Mouse (Mus musculus) hindbrain, postnatal 0 days (tissue): Measurements from ENCODE around the gene Cchcr1. TPM values are rescaled to one million over a fixed set of nuclear protein-coding genes. Genes with fewer than 3 reads are reported as not detected.

Experiments used
- ATAC-seq: fragments of 200-750 bp; cut with Nextera tagmentation; 2 replicates; pipeline ENCODE4 v1.8.0; 2017; ENCODE audit warnings: mild to moderate bottlenecking, moderate TSS enrichment, moderate library complexity
- DNase-seq: peaks from one replicate; pipeline ENCODE4 v3.0.0-alpha.2; 2015; ENCODE audit warnings: low spot score
- H3K27ac ChIP-seq: fragments of 300-500 bp; sonication (generic); 2 replicates; pipeline ENCODE4 v1.5.1; 2014; ENCODE audit warnings: mild to moderate bottlenecking
- H3K27me3 ChIP-seq: fragments of 300-500 bp; sonication (generic); 2 replicates; pipeline ENCODE4 v1.6.1; 2014; ENCODE audit warnings: low read length, mixed read lengths; ENCODE audit not compliant: insufficient read depth
- H3K36me3 ChIP-seq: fragments of 300-500 bp; sonication (generic); 2 replicates; pipeline ENCODE4 v1.6.1; 2014; ENCODE audit warnings: low read length, mixed read lengths; ENCODE audit not compliant: insufficient read depth
- H3K4me1 ChIP-seq: fragments of 300-500 bp; sonication (generic); 2 replicates; pipeline ENCODE4 v1.6.1; 2014; ENCODE audit warnings: antibody characterized with exemption, low read length, mixed read lengths; ENCODE audit not compliant: insufficient read depth
- H3K4me2 ChIP-seq: fragments of 300-500 bp; sonication (generic); 2 replicates; pipeline ENCODE4 v1.6.1; 2014; ENCODE audit warnings: low read depth, mild to moderate bottlenecking, low read length, moderate library complexity, mixed read lengths
- H3K4me3 ChIP-seq: fragments of 300-500 bp; sonication (generic); 2 replicates; pipeline ENCODE4 v1.5.1; 2014; ENCODE audit warnings: low read length
- H3K9ac ChIP-seq: fragments of 300-500 bp; sonication (generic); replicated peaks from 2 replicates; pipeline ENCODE4 v1.6.1; 2014; ENCODE audit warnings: mild to moderate bottlenecking, low read length, moderate library complexity, mixed read lengths
- H3K9me3 ChIP-seq: fragments of 300-500 bp; sonication (generic); 2 replicates; pipeline ENCODE4 v1.6.1; 2016; ENCODE audit warnings: low read length, mixed read lengths
- CTCF ChIP-seq: IDR thresholded peaks from 2 replicates; pipeline ENCODE4 v1.5.1; 2016; ENCODE audit warnings: antibody characterized with exemption, control low read depth, low read depth
- WGBS: fragments of 180-500 bp; shearing (Covaris S2); extraction: QIAGEN DNeasy Blood & Tissue Kit; methylation state at CpG from one replicate; pipeline ENCODE4 v1.1.7; 2014; 5-methylcytosine and 5-hydroxymethylcytosine counted together
- polyA plus RNA-seq: library from polyadenylated mRNA; unstranded; fragments of >200 nt; fragmentation: Nextera tagmentation; extraction: Ambion mirVana; gene quantifications from 2 replicates; pipeline ENCODE4 v1.2.1, GENCODE M21; 2015
- total RNA-seq: library from RNA; depleted of rRNA; stranded (reverse); fragments of >200 nt; gene quantifications from 2 replicates; pipeline ENCODE4 v1.2.3, GENCODE M21; 2014; rRNA removed

Cchcr1 gene
- total and polyA plus RNA-seq, 2 experiments from 2014 or later = 4.5 to 5.5 TPM

DNA sequence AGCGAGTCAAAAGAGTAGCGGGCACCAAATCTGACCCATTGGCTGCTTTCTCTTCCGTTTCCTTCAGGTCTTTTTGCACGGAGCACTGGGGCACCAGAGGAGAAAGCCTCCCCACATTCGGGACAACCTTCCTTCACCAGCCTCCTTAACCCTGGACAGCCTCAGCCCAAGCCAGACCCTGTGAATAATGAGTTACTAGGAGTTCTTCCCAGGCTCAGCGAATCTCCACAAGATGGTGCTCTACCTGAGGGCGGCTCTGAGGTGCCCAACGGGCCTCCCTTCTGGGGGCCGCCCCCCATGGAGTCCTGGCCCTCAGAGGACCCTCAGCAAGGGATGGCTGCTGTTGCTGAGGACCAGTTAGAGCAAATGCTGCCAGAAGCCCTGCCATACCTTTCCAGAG, 50.9 kb downstream of the Cchcr1 start:
- H3K9ac ChIP-seq = no peak overlapping the region
- DNase-seq (no peak), ATAC-seq (no peak)
- H3K9me3 ChIP-seq = no peaks in the 10 kb centered on the region
- no peak for TF ChIP-seq CTCF
- no peak overlapping the region for H3K4me2 ChIP-seq
- no peaks in the 10 kb centered on the region for H3K27me3 ChIP-seq
- no peaks in the 10 kb centered on the region for H3K36me3 ChIP-seq
- H3K27ac ChIP-seq = no peak overlapping the region
- H3K4me3 ChIP-seq = no peak overlapping the region
- WGBS = 25% methylated on average over 9 of the region's 9 CpGs
- no peaks in the 10 kb centered on the region for H3K4me1 ChIP-seq

DNA sequence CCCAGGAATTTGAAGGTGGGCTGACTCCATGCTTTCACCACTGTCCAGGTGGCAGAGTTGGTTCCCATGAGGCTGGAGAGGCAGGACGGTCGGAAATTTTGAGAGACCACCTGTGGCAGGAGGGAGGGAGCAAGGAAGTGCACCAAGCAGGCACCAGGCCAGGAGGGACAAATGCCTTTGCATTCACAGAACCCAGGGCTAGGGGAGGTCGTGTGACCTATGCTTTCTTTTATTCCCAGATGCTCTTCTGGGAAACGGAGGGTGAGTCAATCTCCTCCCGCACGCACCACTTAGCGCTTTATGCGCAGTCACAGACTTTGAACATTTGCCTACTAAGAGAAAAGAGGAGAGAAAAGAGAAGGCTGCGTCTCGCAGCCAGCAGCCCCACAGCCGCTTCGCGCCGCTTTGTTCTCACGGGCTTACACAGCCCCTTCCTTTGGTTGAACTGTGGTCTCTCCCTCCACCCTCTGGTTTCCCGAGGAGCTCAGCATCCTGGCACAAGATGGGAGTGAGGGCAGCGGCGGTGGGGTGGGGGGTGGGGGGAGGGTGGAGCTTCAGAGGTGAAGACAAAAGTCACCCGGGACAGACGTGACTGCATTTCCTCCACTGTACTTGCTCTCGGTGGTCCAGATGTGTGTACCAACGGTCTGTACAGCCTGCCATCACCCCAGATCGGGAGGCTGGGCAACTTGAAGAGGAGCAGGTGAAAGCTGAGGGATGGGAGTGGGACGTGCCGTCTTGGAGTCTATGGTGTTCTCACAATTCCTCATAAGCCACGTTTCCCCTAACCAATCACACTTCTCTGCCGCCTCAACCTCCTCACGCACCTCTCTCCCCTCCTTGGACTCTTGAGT, 52.4 kb downstream of the Cchcr1 start:
- TF ChIP-seq CTCF = no peak

DNA sequence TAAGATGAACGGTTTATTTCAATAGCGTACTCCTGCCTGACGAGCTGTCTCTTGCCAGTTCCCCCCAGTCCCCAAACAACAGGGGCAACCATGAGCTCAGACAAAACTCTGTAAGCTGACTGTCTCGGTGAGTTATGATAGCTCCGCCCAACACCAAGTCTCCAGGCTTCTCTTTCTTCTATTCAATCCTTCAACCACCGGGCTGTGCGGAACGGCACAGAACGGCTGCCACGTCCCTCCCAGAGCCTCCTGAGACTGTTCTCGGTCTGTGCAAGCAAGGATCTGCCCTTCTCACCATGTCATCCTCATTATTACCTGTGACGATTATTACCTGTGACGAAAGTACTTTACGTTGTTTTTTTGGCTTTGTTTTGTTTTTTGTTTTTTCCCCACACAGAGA, 53.9 kb downstream of the Cchcr1 start:
- no peak overlapping the region for H3K9ac ChIP-seq
- no peaks in the 10 kb centered on the region for H3K9me3 ChIP-seq
- H3K27me3 ChIP-seq = no peaks in the 10 kb centered on the region
- H3K4me3 ChIP-seq = no peak overlapping the region
- no peak overlapping the region for H3K4me2 ChIP-seq
- no peak overlapping the region for H3K27ac ChIP-seq
- DNase-seq (no peak), ATAC-seq (no peak)
- WGBS = 67% methylated on average over 14 of the region's 14 CpGs
- H3K4me1 ChIP-seq = no peaks in the 10 kb centered on the region
- no peaks in the 10 kb centered on the region for H3K36me3 ChIP-seq
- no peak for TF ChIP-seq CTCF

More for the DNA sequence above, 52.4 kb downstream of the Cchcr1 start:
- peak overlapping the region; percentile 31 for H3K4me3 ChIP-seq
- peak; percentile 51 for DNase-seq
- no peak overlapping the region for H3K27ac ChIP-seq
- ATAC-seq = peak; percentile 75
- no peaks in the 10 kb centered on the region for H3K4me1 ChIP-seq
- no peaks in the 10 kb centered on the region for H3K27me3 ChIP-seq
- H3K36me3 ChIP-seq = no peaks in the 10 kb centered on the region
- WGBS = 3% methylated on average over 27 of the region's 28 CpGs
- H3K9me3 ChIP-seq = no peaks in the 10 kb centered on the region
- H3K9ac ChIP-seq = peak overlapping the region; percentile 41
- H3K4me2 ChIP-seq = peak overlapping the region; percentile 56

DNA sequence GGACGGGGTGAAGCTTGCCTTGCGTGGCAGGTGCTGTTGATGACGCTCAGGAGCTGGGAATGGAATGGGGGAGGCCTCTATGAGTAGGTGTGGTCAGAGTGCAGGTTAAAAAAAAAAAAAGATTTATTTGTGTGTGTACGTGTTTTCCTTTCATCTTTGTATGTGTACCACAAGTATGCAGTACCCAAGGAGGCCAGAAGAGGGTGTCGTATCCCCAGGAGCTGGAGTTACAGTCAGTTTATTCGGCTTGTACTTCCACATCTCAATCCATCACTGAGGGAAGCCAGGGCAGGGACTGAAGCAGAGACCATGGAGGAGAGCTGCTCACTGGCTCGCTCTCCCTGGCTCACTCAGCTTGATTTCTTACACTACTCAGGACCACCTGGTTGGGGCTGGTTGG, 54.6 kb downstream of the Cchcr1 start:
- Histone ChIP-seq H3K9me3 (no peaks in the 10 kb centered on the region), H3K4me1 (no peaks in the 10 kb centered on the region), H3K9ac (no peak overlapping the region), H3K36me3 (no peaks in the 10 kb centered on the region), H3K27ac (no peak overlapping the region), H3K4me3 (no peak overlapping the region), H3K4me2 (no peak overlapping the region), H3K27me3 (no peaks in the 10 kb centered on the region)
- DNase-seq = no peak
- 96% methylated on average over 7 of the region's 7 CpGs for WGBS
- ATAC-seq = no peak
- TF ChIP-seq CTCF = peak; percentile 22

DNA sequence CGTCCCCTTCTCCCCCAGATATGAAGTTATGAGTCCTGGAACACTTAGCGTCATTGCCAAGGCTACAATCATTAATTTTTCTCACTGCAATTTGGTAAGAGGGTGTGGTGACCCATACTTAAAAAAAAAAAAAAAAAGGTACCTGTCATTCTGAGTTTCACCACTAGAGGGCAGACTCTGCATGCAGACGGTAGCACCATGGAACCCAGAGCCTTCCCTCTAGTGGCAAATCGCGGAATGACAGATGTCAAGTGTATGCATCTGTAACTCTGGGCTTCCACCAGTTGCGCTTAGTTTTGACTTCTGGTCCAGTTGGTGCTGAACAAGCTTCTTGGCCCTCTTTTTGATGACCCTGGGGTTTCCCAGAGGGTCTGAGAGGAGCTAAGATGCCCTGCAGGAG, 61.3 kb downstream of the Cchcr1 start:
- TF ChIP-seq CTCF = peak; percentile 100
- no peak overlapping the region for H3K4me3 ChIP-seq
- H3K27me3 ChIP-seq = no peaks in the 10 kb centered on the region
- H3K4me1 ChIP-seq = no peaks in the 10 kb centered on the region
- whole genome bisulfite sequencing = 23% methylated on average over 6 of the region's 6 CpGs
- H3K9me3 ChIP-seq = no peaks in the 10 kb centered on the region
- no peak overlapping the region for H3K27ac ChIP-seq
- no peak overlapping the region for H3K4me2 ChIP-seq
- H3K36me3 ChIP-seq = no peaks in the 10 kb centered on the region
- no peak overlapping the region for H3K9ac ChIP-seq
- ATAC-seq = peak; percentile 28; the same call in 1 of the 2 replicates
- DNase-seq = peak; percentile 89

Other genes starting within 250 kb of the Cchcr1 start
- gene H2-Q1, start 196.7 kb upstream of the Cchcr1 start, total RNA-seq = 0.42 and 0.68 TPM in 2 replicates
- 1.4 and 1.5 TPM in 2 replicates for gene H2-Q1, start 196.7 kb upstream of the Cchcr1 start, polyA plus RNA-seq
- 9.7 and 17.7 TPM in 2 replicates for gene H2-Q2, start 174.9 kb upstream of the Cchcr1 start, total RNA-seq
- gene H2-Q2, start 174.9 kb upstream of the Cchcr1 start, polyA plus RNA-seq = 7.8 and 12.7 TPM in 2 replicates
- gene H2-Q4, start 137.5 kb upstream of the Cchcr1 start, total RNA-seq = 3.6 and 5.3 TPM in 2 replicates
- 1.2 and 1.9 TPM in 2 replicates for gene H2-Q4, start 137.5 kb upstream of the Cchcr1 start, polyA plus RNA-seq
- gene H2-Q6, start 92.2 kb upstream of the Cchcr1 start, total RNA-seq = 1.2 TPM in 1 of 2 replicates, not detected in the other
- gene H2-Q6, start 92.2 kb upstream of the Cchcr1 start, polyA plus RNA-seq = 0.49 and 0.85 TPM in 2 replicates
- gene H2-Q7, start 77.9 kb upstream of the Cchcr1 start, total RNA-seq = 1.5 and 2.4 TPM in 2 replicates
- 3.7 and 3.9 TPM in 2 replicates for gene H2-Q7, start 77.9 kb upstream of the Cchcr1 start, polyA plus RNA-seq
- gene H2-Q10, start 47.0 kb upstream of the Cchcr1 start, total RNA-seq = 0.07 TPM in 1 of 2 replicates, not detected in the other
- gene H2-Q10, start 47.0 kb upstream of the Cchcr1 start, polyA plus RNA-seq = 0.21 and 0.30 TPM in 2 replicates
- gene Pou5f1, start 11.1 kb upstream of the Cchcr1 start, total RNA-seq = not detected in 2 replicates
- not detected in 2 replicates for gene Pou5f1, start 11.1 kb upstream of the Cchcr1 start, polyA plus RNA-seq
- 23.2 and 30.9 TPM in 2 replicates for gene Tcf19, start 276 bp upstream of the Cchcr1 start, total RNA-seq
- 16.6 and 18.2 TPM in 2 replicates for gene Tcf19, start 276 bp upstream of the Cchcr1 start, polyA plus RNA-seq
- 0.58 TPM in 1 of 2 replicates, not detected in the other for gene Psors1c2, start 16.1 kb downstream of the Cchcr1 start, total RNA-seq
- 0.50 and 0.59 TPM in 2 replicates for gene Psors1c2, start 16.1 kb downstream of the Cchcr1 start, polyA plus RNA-seq
- gene Cdsn, start 35.0 kb downstream of the Cchcr1 start, total RNA-seq = 0.36 TPM in 1 of 2 replicates, not detected in the other
- 0.25 and 0.29 TPM in 2 replicates for gene Cdsn, start 35.0 kb downstream of the Cchcr1 start, polyA plus RNA-seq
- gene 2300002M23Rik, start 50.4 kb downstream of the Cchcr1 start, total RNA-seq = not detected in 2 replicates
- gene 2300002M23Rik, start 50.4 kb downstream of the Cchcr1 start, polyA plus RNA-seq = 0.11 and 0.28 TPM in 2 replicates
- not detected in 2 replicates for gene Sfta2, start 84.4 kb downstream of the Cchcr1 start, total RNA-seq
- gene Sfta2, start 84.4 kb downstream of the Cchcr1 start, polyA plus RNA-seq = not detected in 2 replicates
- gene Gm9573, start 109.5 kb downstream of the Cchcr1 start, total RNA-seq = not detected in 2 replicates
- not detected in 2 replicates for gene Gm9573, start 109.5 kb downstream of the Cchcr1 start, polyA plus RNA-seq
- gene Mucl3, start 126.6 kb downstream of the Cchcr1 start, total RNA-seq = 0.61 TPM in 1 of 2 replicates, not detected in the other
- gene Mucl3, start 126.6 kb downstream of the Cchcr1 start, polyA plus RNA-seq = 0.10 TPM in 1 of 2 replicates, not detected in the other
- 37.3 and 46.8 TPM in 2 replicates for gene Vars2, start 150.5 kb downstream of the Cchcr1 start, total RNA-seq
- gene Vars2, start 150.5 kb downstream of the Cchcr1 start, polyA plus RNA-seq = 12.6 and 14.8 TPM in 2 replicates
- 26.1 and 27.2 TPM in 2 replicates for gene Gtf2h4, start 156.6 kb downstream of the Cchcr1 start, total RNA-seq
- 18.6 and 21.3 TPM in 2 replicates for gene Gtf2h4, start 156.6 kb downstream of the Cchcr1 start, polyA plus RNA-seq
- 108 and 139 TPM in 2 replicates for gene Ddr1, start 187.5 kb downstream of the Cchcr1 start, total RNA-seq
- 63.3 and 66.3 TPM in 2 replicates for gene Ddr1, start 187.5 kb downstream of the Cchcr1 start, polyA plus RNA-seq